Mouse (Mus musculus): ENCODE measurements at regions not wholly inside any gene's neighbourhood (a gene's known extent, or its start where the extent isn't known, plus 50 kb on each side); places are given as distances from the start of the nearest gene placed in this dataset.

DNA sequence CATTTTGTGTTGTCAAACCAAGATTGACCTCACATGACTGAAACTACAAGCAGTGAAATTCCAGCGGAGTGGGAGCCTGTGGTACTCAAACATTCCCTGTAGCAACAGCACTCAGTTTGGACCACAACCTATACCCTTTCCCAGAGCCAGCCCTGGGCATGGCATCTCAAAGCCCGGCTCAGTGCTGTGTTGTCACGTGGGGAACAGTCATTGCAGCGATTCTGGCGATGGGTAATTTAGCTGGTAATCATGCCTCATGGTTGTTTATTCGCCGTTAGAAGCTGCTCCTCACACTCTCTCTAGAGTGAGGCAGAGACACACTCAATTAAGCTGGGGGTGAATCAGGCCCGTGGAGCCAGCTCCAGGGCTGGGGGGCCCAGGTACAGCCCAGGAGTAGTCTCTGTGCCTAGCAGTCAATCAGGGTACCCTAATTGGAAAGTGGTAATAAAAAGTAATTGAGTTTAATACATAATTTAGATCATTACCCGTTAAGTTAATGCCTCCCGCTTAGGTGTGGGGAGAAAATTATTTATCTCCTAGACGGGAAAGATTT lies 85.5 kb upstream of the A530016L24Rik start:
- TF ChIP-seq CTCF (IDR thresholded peaks at IDR 0.05; ENCODE audit: low read depth) = no peak
- TF ChIP-seq EP300 (IDR thresholded peaks at IDR 0.05; ENCODE audit: low read depth) = no peak

All from heart, postnatal 0 days (tissue).